Mouse (Mus musculus) Patski (cell line): ENCODE measurements around the gene Smg6. TPM values are rescaled to one million over a fixed set of nuclear protein-coding genes. Genes with fewer than 3 reads are reported as not detected.
"Not testable (repeated sequence)": the region's sequence is repeated elsewhere in the genome, so short reads cannot be mapped to it uniquely, and the experiment has no call there.

Experiments
- ATAC-seq: fragments of 100-300 bp; one replicate; pipeline ENCODE4 v1.8.0; 2021
- CTCF ChIA-PET: fragments of 350-600 bp; sonication (Branson Sonifier 250); formaldehyde crosslinking; loops from one replicate; lab custom pipeline; 2022; ENCODE audit warnings: inconsistent platforms; lab: Charles Lee
- POLR2A ChIA-PET: fragments of 350-600 bp; sonication (Branson Sonifier 250); formaldehyde crosslinking; loops from one replicate; lab custom pipeline; 2022; ENCODE audit warnings: antibody characterized with exemption, inconsistent platforms; lab: Charles Lee
- DNase-seq: peaks from one replicate; pipeline ENCODE4 v3.0.0-alpha.2; 2011; ENCODE audit warnings: low read depth, low spot score
- H3K27me3 ChIP-seq: fragments of 371-371 bp; one replicate; pipeline ENCODE4 v1.5.1; 2021
- CTCF ChIP-seq: fragments of 100-300 bp; IDR thresholded peaks from one replicate; pipeline ENCODE4 v1.5.1; 2021
- in situ Hi-C: fragments of 300-500 bp; cut with MboI; formaldehyde crosslinking; loops from 3 replicates; pipeline ENCODE4 v1.11.1; 2018; ENCODE audit warnings: low pct_unique_long_range_greater_than_20kb, mixed read lengths
- polyA plus RNA-seq: library from polyadenylated mRNA; unstranded; gene quantifications from one replicate; pipeline ENCODE4 v1.2.3, GENCODE M21; 2021

The Smg6 gene
- polyA plus RNA-seq, 1 experiment from 2014 or later: 20.5 TPM

GRCm38 (mm10) chr11:74991290-74991689, 65.7 kb downstream of the Smg6 start:
- in situ Hi-C loops: no loop called here
- POLR2A ChIA-PET: no interaction called here
- no peak for ATAC-seq
- H3K27me3 ChIP-seq: no peaks in the 10 kb centered on the region
- no peak for DNase-seq
- CTCF ChIA-PET: interaction anchor here (1.1 kb wide), 1 partner anchor 17 kb away, joined by 3 read pairs; no protein-coding TSS in a partner anchor
- no peak for TF ChIP-seq CTCF

- CTCF ChIA-PET: interaction anchor here (1.1 to 2.1 kb wide), 4 partner anchors 10 to 16 kb away, joined by 3 to 7 read pairs (median 4); no protein-coding TSS in a partner anchor
- peak; percentile 64 for DNase-seq
These were observed 66.9 kb downstream of the Smg6 start for GRCm38 (mm10) chr11:74992427-74992987.

GRCm38 (mm10) chr11:74994141-74994540, 68.5 kb downstream of the Smg6 start:
- TF ChIP-seq CTCF: peak; percentile 21
- H3K27me3 ChIP-seq: no peaks in the 10 kb centered on the region
- no peak for DNase-seq
- no peak for ATAC-seq
- POLR2A ChIA-PET: no interaction called here
- CTCF ChIA-PET: interaction anchor here (3.0 kb wide), 1 partner anchor 14 kb away, joined by 8 read pairs; no protein-coding TSS in a partner anchor
- in situ Hi-C loops: no loop called here

More at GRCm38 (mm10) chr11:74992427-74992987, 66.9 kb downstream of the Smg6 start:
- no peak for TF ChIP-seq CTCF
- in situ Hi-C loops: no loop called here
- POLR2A ChIA-PET: interaction anchor here (0.5 kb wide), 1 partner anchor 271 kb away, joined by 5 read pairs; no protein-coding TSS in a partner anchor
- H3K27me3 ChIP-seq: no peaks in the 10 kb centered on the region
- peak; percentile 47 for ATAC-seq

- POLR2A ChIA-PET: no interaction called here
- no peaks in the 10 kb centered on the region for H3K27me3 ChIP-seq
- TF ChIP-seq CTCF: no peak
- DNase-seq (no peak), ATAC-seq (no peak)
- CTCF ChIA-PET: interaction anchor here (1.2 to 3.0 kb wide), 2 partner anchors 11 to 14 kb away, joined by 4 to 8 read pairs; no protein-coding TSS in a partner anchor
- in situ Hi-C loops: no loop called here
These were observed 69.2 kb downstream of the Smg6 start for GRCm38 (mm10) chr11:74994856-74995255.

GRCm38 (mm10) chr11:74996482-74996881, 70.9 kb downstream of the Smg6 start:
- ChIA-PET CTCF (interaction anchor here (1.0 kb wide), 1 partner anchor 17 kb away, joined by 3 read pairs; no protein-coding TSS in a partner anchor), POLR2A (no interaction called here)
- in situ Hi-C loops: no loop called here
- DNase-seq: no peak
- no peak for ATAC-seq
- no peaks in the 10 kb centered on the region for H3K27me3 ChIP-seq
- no peak for TF ChIP-seq CTCF

- H3K27me3 ChIP-seq: no peaks in the 10 kb centered on the region
- in situ Hi-C loops: no loop called here
- TF ChIP-seq CTCF: no peak
- no peak for DNase-seq
- no peak for ATAC-seq
- ChIA-PET CTCF (interaction anchor here (1.5 kb wide), 2 partner anchors 9 to 11 kb away, joined by 4 to 5 read pairs; no protein-coding TSS in a partner anchor), POLR2A (no interaction called here)
These were observed 75.4 kb downstream of the Smg6 start for GRCm38 (mm10) chr11:75000869-75001653.

- no peak for DNase-seq
- no peaks in the 10 kb centered on the region for H3K27me3 ChIP-seq
- CTCF ChIA-PET: interaction anchor here (1.0 to 2.6 kb wide), 3 partner anchors 9 to 16 kb away, joined by 3 to 8 read pairs (median 5); no protein-coding TSS in a partner anchor
- in situ Hi-C loops: no loop called here
- POLR2A ChIA-PET: no interaction called here
- ATAC-seq: no peak
- TF ChIP-seq CTCF: no peak
These were observed 82.6 kb downstream of the Smg6 start for GRCm38 (mm10) chr11:75008270-75008669.

- ATAC-seq, in situ Hi-C loops, POLR2A ChIA-PET, H3K27me3 ChIP-seq, DNase-seq: not testable (repeated sequence)
- CTCF ChIA-PET: interaction anchor here (2.6 kb wide), 1 partner anchor 15 kb away, joined by 8 read pairs; no protein-coding TSS in a partner anchor
These were observed 83.9 kb downstream of the Smg6 start for GRCm38 (mm10) chr11:75009537-75009936.

GRCm38 (mm10) chr11:75012997-75013694, 87.5 kb downstream of the Smg6 start:
- no peak for ATAC-seq
- CTCF ChIA-PET: interaction anchor here (1.1 to 1.7 kb wide), 2 partner anchors 12 to 17 kb away, joined by 3 to 4 read pairs; no protein-coding TSS in a partner anchor
- DNase-seq: no peak
- H3K27me3 ChIP-seq: no peaks in the 10 kb centered on the region
- POLR2A ChIA-PET: interaction anchor here (1.1 kb wide), 1 partner anchor 32 kb away, joined by 3 read pairs; no protein-coding TSS in a partner anchor
- in situ Hi-C loops: no loop called here
- no peak for TF ChIP-seq CTCF
